Mouse (Mus musculus) cerebellum, adult 2 months (tissue): ENCODE results near the gene Gpatch3.

Source experiments
- CTCF ChIP-seq: fragments of 200-500 bp; IDR thresholded peaks from 2 replicates; pipeline ENCODE4 v1.5.1; 2011; ENCODE audit warnings: low read depth, mild to moderate bottlenecking, control low read depth, low read length, moderate library complexity, borderline replicate concordance; ENCODE audit not compliant: insufficient read depth
- POLR2A ChIP-seq: fragments of 200-500 bp; IDR thresholded peaks from 2 replicates; pipeline ENCODE4 v1.6.1; 2011; ENCODE audit warnings: low read length, control low read depth, borderline replicate concordance; ENCODE audit not compliant: insufficient read depth

- TF ChIP-seq POLR2A = no peak
- no peak for TF ChIP-seq CTCF
Measured at GRCm38 (mm10) chr4:133536081-133536480, 38.5 kb upstream of the Gpatch3 start.
